Mouse (Mus musculus): Measurements from ENCODE around the gene Hsd17b14. TPM values are rescaled to one million over a fixed set of nuclear protein-coding genes. Genes with fewer than 3 reads are reported as not detected.

The Hsd17b14 gene
- polyA plus RNA-seq, 1 experiment from 2014 or later = not detected

GRCm38 (mm10) chr7:45560241-45560640, 5.5 kb downstream of the Hsd17b14 start:
- Histone ChIP-seq H3K27me3 (replicated peaks) (no peaks in the 10 kb centered on the region), H3K36me3 (replicated peaks) (no peaks in the 10 kb centered on the region), H3K9me3 (no peaks in the 10 kb centered on the region), H3K9ac (no peak overlapping the region), H3K27ac (no peak overlapping the region), H3K4me3 (no peak overlapping the region), H3K4me1 (no peaks in the 10 kb centered on the region), H3K4me2 (no peak overlapping the region)
- ATAC-seq (replicated peaks) = no peak
- WGBS = 85% methylated on average over 7 of the region's 7 CpGs

GRCm38 (mm10) chr7:45560843-45561623, 6.3 kb downstream of the Hsd17b14 start:
- H3K9me3 ChIP-seq = no peaks in the 10 kb centered on the region
- H3K27ac ChIP-seq = no peak overlapping the region
- no peaks in the 10 kb centered on the region for H3K36me3 ChIP-seq (replicated peaks)
- no peak overlapping the region for H3K4me2 ChIP-seq
- no peaks in the 10 kb centered on the region for H3K27me3 ChIP-seq (replicated peaks)
- no peak overlapping the region for H3K4me3 ChIP-seq
- 0 out of 2 replicates have a peak, but pooled peaks have one; percentile 56 for ATAC-seq (replicated peaks)
- WGBS = 26% methylated on average over 17 of the region's 17 CpGs
- H3K4me1 ChIP-seq = no peaks in the 10 kb centered on the region
- no peak overlapping the region for H3K9ac ChIP-seq

- Histone ChIP-seq H3K27me3 (replicated peaks) (peaks cover 5% of the 10 kb centered on the region; the same call in 1 of the 2 replicates), H3K9me3 (no peaks in the 10 kb centered on the region), H3K27ac (no peak overlapping the region), H3K36me3 (replicated peaks) (no peaks in the 10 kb centered on the region), H3K4me2 (no peak overlapping the region), H3K4me3 (no peak overlapping the region), H3K9ac (no peak overlapping the region), H3K4me1 (no peaks in the 10 kb centered on the region)
- peak; percentile 14; the same call in 1 of the 2 replicates for ATAC-seq (replicated peaks)
- 61% methylated on average over 12 of the region's 12 CpGs for WGBS
These were observed 7.2 kb downstream of the Hsd17b14 start for GRCm38 (mm10) chr7:45561624-45562520.

- no peak overlapping the region for H3K9ac ChIP-seq
- WGBS = 77% methylated on average over 2 of the region's 2 CpGs
- H3K27me3 ChIP-seq (replicated peaks) = peaks cover 6% of the 10 kb centered on the region; the same call in 1 of the 2 replicates
- H3K4me2 ChIP-seq = no peak overlapping the region
- no peaks in the 10 kb centered on the region for H3K36me3 ChIP-seq (replicated peaks)
- H3K4me1 ChIP-seq = peaks cover 17% of the 10 kb centered on the region
- no peak overlapping the region for H3K27ac ChIP-seq
- H3K9me3 ChIP-seq = no peaks in the 10 kb centered on the region
- H3K4me3 ChIP-seq = no peak overlapping the region
- no peak for ATAC-seq (replicated peaks)
These were observed 10.1 kb downstream of the Hsd17b14 start for GRCm38 (mm10) chr7:45564811-45565210.

GRCm38 (mm10) chr7:45565446-45565845, 10.8 kb downstream of the Hsd17b14 start:
- Histone ChIP-seq H3K9ac (no peak overlapping the region), H3K4me2 (no peak overlapping the region), H3K36me3 (replicated peaks) (no peaks in the 10 kb centered on the region), H3K4me1 (peaks cover 19% of the 10 kb centered on the region), H3K9me3 (no peaks in the 10 kb centered on the region), H3K27ac (no peak overlapping the region), H3K4me3 (no peak overlapping the region), H3K27me3 (replicated peaks) (peaks cover 6% of the 10 kb centered on the region; the same call in 1 of the 2 replicates)
- no peak for ATAC-seq (replicated peaks)
- 85% methylated on average over 9 of the region's 9 CpGs for WGBS

GRCm38 (mm10) chr7:45567112-45567779, 12.6 kb downstream of the Hsd17b14 start:
- Histone ChIP-seq H3K36me3 (replicated peaks) (no peaks in the 10 kb centered on the region), H3K4me1 (peaks cover 32% of the 10 kb centered on the region), H3K4me3 (peak overlapping the region; percentile 51), H3K9ac (no peak overlapping the region), H3K4me2 (peak overlapping the region; percentile 92; the same call in 1 of the 2 replicates), H3K9me3 (no peaks in the 10 kb centered on the region), H3K27me3 (replicated peaks) (peaks cover 6% of the 10 kb centered on the region; the same call in 1 of the 2 replicates), H3K27ac (no peak overlapping the region)
- WGBS = 73% methylated on average over 8 of the region's 8 CpGs
- ATAC-seq (replicated peaks) = no peak

GRCm38 (mm10) chr7:45567780-45568516, 13.3 kb downstream of the Hsd17b14 start:
- H3K4me3 ChIP-seq = peak overlapping the region; percentile 51
- peaks cover 6% of the 10 kb centered on the region; the same call in 1 of the 2 replicates for H3K27me3 ChIP-seq (replicated peaks)
- peak overlapping the region; percentile 92 for H3K4me2 ChIP-seq
- H3K9ac ChIP-seq = peak overlapping the region; percentile 46
- H3K9me3 ChIP-seq = no peaks in the 10 kb centered on the region
- peaks cover 32% of the 10 kb centered on the region for H3K4me1 ChIP-seq
- WGBS = 2% methylated on average over 24 of the region's 24 CpGs
- peak; percentile 91 for ATAC-seq (replicated peaks)
- no peaks in the 10 kb centered on the region for H3K36me3 ChIP-seq (replicated peaks)
- H3K27ac ChIP-seq = peak overlapping the region; percentile 73

GRCm38 (mm10) chr7:45568601-45569473, 14.1 kb downstream of the Hsd17b14 start:
- 79% methylated on average over 10 of the region's 10 CpGs for WGBS
- H3K36me3 ChIP-seq (replicated peaks) = no peaks in the 10 kb centered on the region
- peak overlapping the region; percentile 51 for H3K4me3 ChIP-seq
- H3K4me2 ChIP-seq = peak overlapping the region; percentile 92
- peaks cover 32% of the 10 kb centered on the region for H3K4me1 ChIP-seq
- no peaks in the 10 kb centered on the region for H3K9me3 ChIP-seq
- ATAC-seq (replicated peaks) = no peak
- no peak overlapping the region for H3K9ac ChIP-seq
- H3K27ac ChIP-seq = peak overlapping the region; percentile 73
- peaks cover 6% of the 10 kb centered on the region; the same call in 1 of the 2 replicates for H3K27me3 ChIP-seq (replicated peaks)

- Histone ChIP-seq H3K4me1 (peaks cover 32% of the 10 kb centered on the region), H3K4me2 (peak within 1 kb of the TSS; percentile 71), H3K9me3 (no peaks in the 10 kb centered on the region), H3K4me3 (peak within 1 kb of the TSS; percentile 79), H3K27me3 (replicated peaks) (peaks cover 6% of the 10 kb centered on the region; the same call in 1 of the 2 replicates), H3K27ac (peak within 1 kb of the TSS; percentile 90), H3K9ac (peak within 1 kb of the TSS; percentile 71), H3K36me3 (replicated peaks) (no peaks in the 10 kb centered on the region)
- WGBS = 2% methylated on average over 39 of the region's 42 CpGs
- ATAC-seq (replicated peaks) = peak; percentile 76
These were observed 15.5 kb downstream of the Hsd17b14 start, which contains the start of gene Bcat2 for GRCm38 (mm10) chr7:45570103-45570741. Gene Bcat2, plus strand, starts transcription at chr7:45570153.

- ATAC-seq (replicated peaks) = no peak
- Histone ChIP-seq H3K9me3 (no peaks in the 10 kb centered on the region), H3K9ac (no peak overlapping the region), H3K36me3 (replicated peaks) (no peaks in the 10 kb centered on the region), H3K4me3 (no peak overlapping the region), H3K4me2 (no peak overlapping the region), H3K4me1 (peaks cover 32% of the 10 kb centered on the region), H3K27me3 (replicated peaks) (peaks cover under 1% of the 10 kb centered on the region; the same call in 1 of the 2 replicates), H3K27ac (no peak overlapping the region)
- WGBS = 78% methylated on average over 1 of the region's 1 CpGs
These were observed 17.3 kb downstream of the Hsd17b14 start for GRCm38 (mm10) chr7:45571966-45572365.

Data from midbrain, embryonic 15.5 days (tissue).